Mouse (Mus musculus) hindbrain, embryonic 14.5 days (tissue): ENCODE results near the gene B4galt3. TPM values are rescaled to one million over a fixed set of nuclear protein-coding genes. Genes with fewer than 3 reads are reported as not detected.
A peak's percentile ranks its signal among the peaks of the same experiment; 100 is the strongest.
"Not testable (repeated sequence)": the region's sequence is repeated elsewhere in the genome, so short reads cannot be mapped to it uniquely, and the experiment has no call there.

Source experiments
- ATAC-seq: fragments of 200-750 bp; cut with Nextera tagmentation; 2 replicates; pipeline ENCODE4 v1.8.0; 2017; ENCODE audit warnings: moderate number of reproducible peaks, mild to moderate bottlenecking, moderate TSS enrichment, moderate library complexity; ENCODE audit not compliant: low FRiP score
- DNase-seq: peaks from one replicate; pipeline ENCODE4 v3.0.0-alpha.2; 2015; ENCODE audit warnings: low spot score
- H3K27ac ChIP-seq: fragments of 300-500 bp; sonication (generic); 2 replicates; pipeline ENCODE4 v1.5.1; 2014; ENCODE audit warnings: mild to moderate bottlenecking, moderate library complexity
- H3K27me3 ChIP-seq: fragments of 300-500 bp; sonication (generic); 2 replicates; pipeline ENCODE4 v1.6.1; 2014; ENCODE audit warnings: mild to moderate bottlenecking, low read length, mixed read lengths; ENCODE audit not compliant: control insufficient read depth, insufficient read depth
- H3K36me3 ChIP-seq: fragments of 300-500 bp; sonication (generic); replicated peaks from 2 replicates; pipeline ENCODE4 v1.6.1; 2014; ENCODE audit not compliant: control insufficient read depth, insufficient read depth
- H3K4me1 ChIP-seq: fragments of 300-500 bp; sonication (generic); replicated peaks from 2 replicates; pipeline ENCODE4 v1.6.1; 2014; ENCODE audit warnings: antibody characterized with exemption, low read length, mixed read lengths; ENCODE audit not compliant: control insufficient read depth, insufficient read depth
- H3K4me2 ChIP-seq: fragments of 300-500 bp; sonication (generic); replicated peaks from 2 replicates; pipeline ENCODE4 v1.6.1; 2014; ENCODE audit warnings: mild to moderate bottlenecking, moderate library complexity
- H3K4me3 ChIP-seq: fragments of 300-500 bp; sonication (generic); replicated peaks from 2 replicates; pipeline ENCODE4 v1.5.1; 2014; ENCODE audit warnings: mild to moderate bottlenecking, low read length
- H3K9ac ChIP-seq: fragments of 300-500 bp; sonication (generic); 2 replicates; pipeline ENCODE4 v1.6.1; 2014
- H3K9me3 ChIP-seq: fragments of 300-500 bp; sonication (generic); 2 replicates; pipeline ENCODE4 v1.6.1; 2016; ENCODE audit warnings: low read length; ENCODE audit not compliant: control insufficient read depth
- WGBS: fragments of 180-500 bp; shearing (Covaris S2); extraction: QIAGEN DNeasy Blood & Tissue Kit; methylation state at CpG from one replicate; pipeline ENCODE4 v1.1.7; 2014; 5-methylcytosine and 5-hydroxymethylcytosine counted together
- polyA plus RNA-seq: library from polyadenylated mRNA; unstranded; fragments of >200 nt; fragmentation: Nextera tagmentation; extraction: Ambion mirVana; gene quantifications from 2 replicates; pipeline ENCODE4 v1.2.1, GENCODE M21; 2014

B4galt3 gene
- polyA plus RNA-seq, 1 experiment from 2014 or later, result 88.6 TPM

GRCm38 (mm10) chr1:171237438-171237837 is 32.7 kb upstream of the B4galt3 start:
- WGBS, result 83% methylated on average over 6 of the region's 6 CpGs

GRCm38 (mm10) chr1:171238463-171238862 is 31.7 kb upstream of the B4galt3 start:
- Histone ChIP-seq H3K9me3 (no peaks in the 10 kb centered on the region), H3K4me2 (no peak overlapping the region), H3K4me1 (no peaks in the 10 kb centered on the region), H3K9ac (no peak overlapping the region), H3K27ac (no peak overlapping the region), H3K4me3 (no peak overlapping the region), H3K36me3 (peaks cover 99% of the 10 kb centered on the region), H3K27me3 (no peaks in the 10 kb centered on the region)
- DNase-seq (peak; percentile 55), ATAC-seq (no peak)
- WGBS, result 70% methylated on average over 14 of the region's 14 CpGs

More at GRCm38 (mm10) chr1:171237438-171237837, 32.7 kb upstream of the B4galt3 start:
- ATAC-seq (no peak), DNase-seq (no peak)
- Histone ChIP-seq H3K9me3 (no peaks in the 10 kb centered on the region), H3K4me1 (no peaks in the 10 kb centered on the region), H3K36me3 (peaks cover 89% of the 10 kb centered on the region), H3K4me2 (no peak overlapping the region), H3K4me3 (no peak overlapping the region), H3K9ac (no peak overlapping the region), H3K27ac (no peak overlapping the region), H3K27me3 (no peaks in the 10 kb centered on the region)

GRCm38 (mm10) chr1:171239992-171240744 is 30.0 kb upstream of the B4galt3 start:
- Histone ChIP-seq H3K27me3 (no peaks in the 10 kb centered on the region), H3K4me1 (no peaks in the 10 kb centered on the region), H3K9ac (no peak overlapping the region), H3K4me2 (no peak overlapping the region), H3K27ac (no peak overlapping the region), H3K4me3 (no peak overlapping the region), H3K36me3 (peaks cover 96% of the 10 kb centered on the region), H3K9me3 (no peaks in the 10 kb centered on the region)
- DNase-seq (no peak), ATAC-seq (no peak)
- WGBS, result 81% methylated on average over 15 of the region's 15 CpGs

GRCm38 (mm10) chr1:171240911-171241310 is 29.2 kb upstream of the B4galt3 start:
- H3K4me2 ChIP-seq, result no peak overlapping the region
- ATAC-seq (no peak), DNase-seq (no peak)
- peaks cover 4% of the 10 kb centered on the region for H3K4me1 ChIP-seq
- no peak overlapping the region for H3K4me3 ChIP-seq
- WGBS, result 94% methylated on average over 10 of the region's 10 CpGs
- peaks cover 95% of the 10 kb centered on the region for H3K36me3 ChIP-seq
- H3K27ac ChIP-seq, result no peak overlapping the region
- H3K9ac ChIP-seq, result no peak overlapping the region
- H3K9me3 ChIP-seq, result no peaks in the 10 kb centered on the region
- H3K27me3 ChIP-seq, result no peaks in the 10 kb centered on the region

- WGBS, result 85% methylated on average over 12 of the region's 12 CpGs
- H3K4me2 ChIP-seq, ATAC-seq, H3K9me3 ChIP-seq, H3K4me3 ChIP-seq, DNase-seq, H3K27ac ChIP-seq, H3K27me3 ChIP-seq, H3K9ac ChIP-seq, H3K4me1 ChIP-seq: not testable (repeated sequence)
- H3K36me3 ChIP-seq, result peaks cover 84% of the 10 kb centered on the region
Observed at GRCm38 (mm10) chr1:171241952-171242351, 28.2 kb upstream of the B4galt3 start.

GRCm38 (mm10) chr1:171245353-171245752 is 24.8 kb upstream of the B4galt3 start:
- DNase-seq (no peak), ATAC-seq (no peak)
- peak overlapping the region; percentile 71 for H3K4me2 ChIP-seq
- peaks cover 20% of the 10 kb centered on the region for H3K4me1 ChIP-seq
- H3K9me3 ChIP-seq, result no peaks in the 10 kb centered on the region
- no peak overlapping the region for H3K4me3 ChIP-seq
- H3K27me3 ChIP-seq, result no peaks in the 10 kb centered on the region
- peaks cover 50% of the 10 kb centered on the region for H3K36me3 ChIP-seq
- no peak overlapping the region for H3K27ac ChIP-seq
- H3K9ac ChIP-seq, result no peak overlapping the region
- WGBS, result 95% methylated on average over 8 of the region's 8 CpGs

GRCm38 (mm10) chr1:171246709-171247452 is 23.2 kb upstream of the B4galt3 start:
- Histone ChIP-seq H3K27me3 (no peaks in the 10 kb centered on the region), H3K9ac (peak overlapping the region; percentile 94), H3K4me1 (peaks cover 34% of the 10 kb centered on the region), H3K36me3 (peaks cover 35% of the 10 kb centered on the region), H3K4me2 (peak overlapping the region; percentile 71), H3K4me3 (peak overlapping the region; percentile 80), H3K9me3 (no peaks in the 10 kb centered on the region), H3K27ac (peak overlapping the region; percentile 81)
- DNase-seq (peak; percentile 99), ATAC-seq (peak; percentile 94)
- under 1% methylated on average over 41 of the region's 41 CpGs for WGBS

- ATAC-seq (no peak; the same call in 1 of the 2 replicates), DNase-seq (no peak)
- H3K27me3 ChIP-seq, result no peaks in the 10 kb centered on the region
- H3K4me2 ChIP-seq, result peak overlapping the region; percentile 71
- no peaks in the 10 kb centered on the region for H3K9me3 ChIP-seq
- WGBS, result 20% methylated on average over 13 of the region's 13 CpGs
- peak overlapping the region; percentile 80 for H3K4me3 ChIP-seq
- H3K27ac ChIP-seq, result peak overlapping the region; percentile 81
- H3K9ac ChIP-seq, result peak overlapping the region; percentile 38
- peaks cover 40% of the 10 kb centered on the region for H3K4me1 ChIP-seq
- peaks cover 30% of the 10 kb centered on the region for H3K36me3 ChIP-seq
Observed at GRCm38 (mm10) chr1:171247453-171247841, 22.7 kb upstream of the B4galt3 start.

GRCm38 (mm10) chr1:171247916-171248315 is 22.2 kb upstream of the B4galt3 start:
- H3K4me3 ChIP-seq, result peak overlapping the region; percentile 80; the same call in 1 of the 2 replicates
- no peak for ATAC-seq
- WGBS, result 24% methylated on average over 4 of the region's 4 CpGs
- H3K4me1 ChIP-seq, result peaks cover 42% of the 10 kb centered on the region
- no peak overlapping the region for H3K9ac ChIP-seq
- peak overlapping the region; percentile 71 for H3K4me2 ChIP-seq
- DNase-seq, result no peak
- H3K36me3 ChIP-seq, result peaks cover 25% of the 10 kb centered on the region
- H3K27me3 ChIP-seq, result no peaks in the 10 kb centered on the region
- H3K27ac ChIP-seq, result peak overlapping the region; percentile 81
- no peaks in the 10 kb centered on the region for H3K9me3 ChIP-seq
